Mouse (Mus musculus) gonadal fat pad, adult 2 months (tissue): ENCODE data around the gene Wfikkn2. TPM values are rescaled to one million over a fixed set of nuclear protein-coding genes. Genes with fewer than 3 reads are reported as not detected.

ENCODE experiments used
- DNase-seq: peaks from one replicate; pipeline ENCODE4 v3.0.0-alpha.2; 2012; ENCODE audit warnings: low read depth
- polyA plus RNA-seq: library from polyadenylated mRNA; depleted of rRNA; stranded (reverse); fragments of >200 nt; gene quantifications from 2 replicates; pipeline ENCODE4 v1.2.3, GENCODE M21; 2012

Gene Wfikkn2
- polyA plus RNA-seq, 1 experiment = 2.6 TPM

- no peak for DNase-seq
Measured at GRCm38 (mm10) chr11:94265134-94265785, 19.5 kb upstream of the Wfikkn2 start.

DNA sequence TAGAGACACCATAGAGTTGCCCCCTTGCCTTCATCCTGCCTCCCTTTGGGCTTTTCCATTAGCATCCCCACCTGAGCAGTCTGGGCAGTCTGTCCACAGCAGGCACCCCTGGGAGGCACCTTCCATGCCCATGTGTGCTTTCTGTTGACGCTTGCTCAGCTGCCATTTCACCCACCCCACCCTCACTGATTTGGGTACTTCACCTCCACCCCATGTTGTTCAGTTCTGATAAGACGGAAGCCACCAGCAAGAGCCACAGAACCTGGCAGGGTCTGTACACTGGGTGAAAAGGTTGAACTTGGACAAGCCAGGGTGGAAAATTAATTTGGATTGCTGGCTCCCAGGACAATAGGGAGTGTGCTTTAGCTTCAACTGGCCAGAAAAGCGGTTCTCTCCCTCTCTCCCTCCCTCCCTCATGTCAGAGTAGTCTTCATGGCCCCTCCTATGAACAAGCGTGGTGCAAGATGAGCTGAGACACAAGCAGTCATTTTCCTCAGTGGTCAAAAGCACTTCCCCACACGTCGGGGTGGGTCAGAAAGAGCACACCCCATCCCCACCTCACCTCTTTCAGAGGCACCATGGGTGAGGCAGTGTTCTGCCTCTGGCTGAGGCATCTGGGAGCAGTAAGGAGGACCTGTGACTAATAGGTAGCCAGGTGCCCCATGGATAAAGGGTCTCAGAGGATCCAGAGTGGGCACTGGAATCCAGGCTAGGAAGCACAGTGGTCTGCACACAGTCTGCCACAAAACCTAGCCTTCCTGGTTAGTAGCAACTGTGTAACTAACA, 16.0 kb upstream of the Wfikkn2 start:
- no peak for DNase-seq

GRCm38 (mm10) chr11:94259814-94260213, 14.0 kb upstream of the Wfikkn2 start:
- no peak for DNase-seq

GRCm38 (mm10) chr11:94257987-94258386, 12.2 kb upstream of the Wfikkn2 start:
- DNase-seq = no peak

DNA sequence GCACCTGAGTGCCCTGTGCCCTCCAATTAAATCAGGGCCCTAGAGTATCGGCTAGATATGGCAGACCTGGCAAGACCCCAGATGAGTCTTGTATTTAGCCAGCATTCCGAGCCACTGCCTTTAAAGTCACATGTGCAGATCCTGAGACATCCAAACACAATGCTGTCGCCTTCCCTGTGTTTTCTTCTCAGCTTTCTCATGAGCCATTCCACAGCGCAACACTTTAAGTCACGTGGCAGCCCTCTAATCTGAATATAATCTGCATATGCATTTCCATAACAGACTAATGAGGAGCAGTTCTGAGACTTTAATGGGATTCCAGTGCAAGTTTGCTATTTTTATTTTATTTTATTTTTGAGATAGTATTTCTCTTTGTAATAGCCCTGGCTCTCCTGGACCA, 9.9 kb upstream of the Wfikkn2 start:
- DNase-seq = no peak

DNA sequence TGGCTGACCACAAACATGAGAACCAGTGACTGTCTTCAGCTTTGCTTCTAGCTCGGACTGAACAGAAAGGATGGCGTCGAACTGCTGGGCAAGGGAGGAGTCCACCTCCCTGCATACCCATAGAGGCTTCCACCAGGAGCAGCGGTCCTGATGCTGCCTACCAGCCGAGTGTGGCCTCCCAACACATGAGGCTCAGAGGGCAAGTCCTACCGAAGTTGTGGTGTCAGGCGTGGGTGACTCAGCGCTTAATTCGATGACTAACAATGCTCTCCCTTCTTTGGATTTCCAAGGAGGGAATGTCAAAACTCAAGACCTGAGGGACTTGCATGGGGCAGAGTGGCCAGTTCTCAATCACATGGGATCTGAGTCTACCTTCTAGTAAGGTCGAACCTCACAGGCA, 7.9 kb upstream of the Wfikkn2 start:
- DNase-seq = no peak

- DNase-seq = no peak
Measured at GRCm38 (mm10) chr11:94253156-94253555, 7.4 kb upstream of the Wfikkn2 start.

- DNase-seq = no peak
Measured at GRCm38 (mm10) chr11:94246789-94247061, 920 bp upstream of the Wfikkn2 start.

DNA sequence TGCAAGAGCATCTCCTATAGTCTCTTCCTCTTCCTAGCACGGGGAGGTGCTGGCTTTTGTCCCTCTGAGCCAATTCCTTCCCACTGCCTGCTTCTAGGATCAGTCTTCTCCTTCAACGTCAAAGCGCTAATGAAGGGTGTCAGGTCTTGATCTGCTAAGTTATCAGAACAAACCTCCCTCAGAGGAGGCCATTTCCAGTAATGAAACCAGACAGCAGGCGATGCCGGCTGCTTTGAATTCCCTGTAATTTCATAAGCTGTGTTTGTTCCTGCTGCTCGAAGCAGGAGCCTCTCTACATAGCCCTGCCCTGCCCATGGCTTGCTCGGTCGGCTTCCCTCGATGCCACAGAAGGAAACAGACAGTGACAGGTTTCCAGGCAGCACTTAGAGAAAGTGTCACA, 1.4 kb downstream of the Wfikkn2 start:
- no peak for DNase-seq

DNA sequence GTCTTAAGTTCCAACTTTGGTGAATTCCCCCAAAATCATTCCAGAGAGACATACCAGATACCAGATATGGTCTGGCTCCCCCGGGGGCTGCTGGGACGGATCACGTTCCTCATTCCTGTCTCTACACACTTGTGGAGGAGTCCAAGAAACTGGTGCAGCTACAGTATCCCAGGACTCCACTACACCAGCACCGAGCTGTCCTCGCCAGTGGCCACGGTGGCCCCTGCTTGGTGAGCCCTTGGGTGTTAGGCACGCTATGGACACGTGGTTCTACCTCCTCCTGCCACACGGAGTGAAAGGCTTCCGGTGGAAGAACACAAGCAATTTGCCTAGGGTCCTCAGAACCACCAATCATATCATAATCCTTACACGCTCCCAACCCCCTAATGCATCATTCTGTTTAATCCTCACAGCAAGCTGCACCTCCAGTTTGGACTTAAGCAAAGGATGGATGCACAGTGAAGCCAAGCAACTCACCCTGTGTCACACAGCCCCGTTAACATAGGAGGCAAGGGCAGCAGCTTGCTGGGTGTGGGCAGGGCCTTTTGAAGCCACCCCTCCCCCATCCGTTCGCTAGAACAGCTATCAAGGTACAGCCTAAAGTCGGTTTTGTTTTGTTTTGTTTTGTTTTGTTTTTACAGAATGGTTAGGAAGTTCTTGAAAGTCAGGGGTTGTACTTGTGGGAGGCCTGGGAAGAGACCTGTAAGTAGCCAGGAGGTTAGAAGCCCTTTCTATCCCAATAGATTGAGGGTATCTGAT, 2.2 kb downstream of the Wfikkn2 start:
- DNase-seq = no peak

GRCm38 (mm10) chr11:94242760-94243421, 2.9 kb downstream of the Wfikkn2 start:
- no peak for DNase-seq

GRCm38 (mm10) chr11:94239706-94240105, 6.1 kb downstream of the Wfikkn2 start:
- no peak for DNase-seq

GRCm38 (mm10) chr11:94238786-94239185, 7.0 kb downstream of the Wfikkn2 start:
- DNase-seq = no peak

- DNase-seq = no peak
Measured at GRCm38 (mm10) chr11:94236074-94236473, 9.7 kb downstream of the Wfikkn2 start.

DNA sequence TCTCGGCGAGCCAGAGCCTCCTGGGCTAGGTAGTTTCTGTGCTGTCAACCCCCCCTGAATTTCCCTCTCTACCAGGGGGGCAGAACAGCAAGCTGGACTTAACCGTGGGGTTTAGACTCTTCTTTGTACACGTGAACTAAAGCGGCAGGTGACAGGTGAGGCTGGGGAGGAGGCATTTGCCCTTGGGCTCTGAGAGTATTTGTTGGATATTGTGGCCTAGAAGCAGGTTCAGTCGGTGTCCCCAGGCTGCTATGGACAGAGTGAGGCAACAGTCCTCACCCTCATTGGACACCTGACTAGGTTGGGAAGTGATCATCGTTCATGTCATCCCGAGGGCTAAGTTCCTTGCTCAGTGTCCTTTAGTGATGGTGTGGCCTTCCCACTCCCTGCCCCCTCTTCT, 10.9 kb downstream of the Wfikkn2 start:
- no peak for DNase-seq

DNA sequence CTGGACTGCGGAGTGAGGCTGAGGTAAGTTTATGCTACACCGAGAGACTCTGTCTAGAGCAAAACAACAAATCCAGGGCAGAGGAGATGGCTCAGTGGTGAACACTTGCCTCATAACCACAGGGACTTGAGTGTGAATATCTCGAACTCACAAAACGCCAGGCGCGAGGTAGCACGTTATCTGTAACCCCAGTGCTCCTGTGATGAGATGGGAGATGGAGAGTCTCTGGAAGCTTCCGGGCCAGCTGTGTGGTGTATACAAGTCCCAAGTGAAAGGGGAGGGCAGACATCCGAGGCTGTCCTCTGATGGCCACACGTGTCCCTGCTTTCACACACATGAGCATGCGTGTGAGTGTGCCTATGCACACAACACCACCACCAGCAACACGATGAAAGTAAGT, 11.4 kb downstream of the Wfikkn2 start:
- no peak for DNase-seq

DNA sequence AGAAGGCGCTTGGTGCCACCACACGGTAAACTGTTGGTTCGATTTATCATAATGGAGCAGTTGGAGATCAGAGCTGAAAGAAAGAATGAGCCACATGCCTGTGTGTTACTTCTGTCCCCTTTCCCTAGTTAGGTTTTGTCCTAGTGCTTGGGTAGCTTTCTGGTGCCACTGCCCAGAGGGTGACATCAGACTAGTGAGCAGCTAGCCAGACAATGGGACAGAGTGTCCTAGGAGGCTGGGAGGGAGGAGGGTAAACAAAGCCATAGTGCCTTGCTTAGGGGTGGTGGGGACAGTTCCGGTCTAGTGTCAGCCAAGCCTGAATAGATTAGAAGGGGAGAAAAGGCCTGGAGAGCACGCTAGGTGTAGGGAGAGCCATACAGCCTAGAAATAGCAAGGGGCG, 12.4 kb downstream of the Wfikkn2 start:
- no peak for DNase-seq

DNA sequence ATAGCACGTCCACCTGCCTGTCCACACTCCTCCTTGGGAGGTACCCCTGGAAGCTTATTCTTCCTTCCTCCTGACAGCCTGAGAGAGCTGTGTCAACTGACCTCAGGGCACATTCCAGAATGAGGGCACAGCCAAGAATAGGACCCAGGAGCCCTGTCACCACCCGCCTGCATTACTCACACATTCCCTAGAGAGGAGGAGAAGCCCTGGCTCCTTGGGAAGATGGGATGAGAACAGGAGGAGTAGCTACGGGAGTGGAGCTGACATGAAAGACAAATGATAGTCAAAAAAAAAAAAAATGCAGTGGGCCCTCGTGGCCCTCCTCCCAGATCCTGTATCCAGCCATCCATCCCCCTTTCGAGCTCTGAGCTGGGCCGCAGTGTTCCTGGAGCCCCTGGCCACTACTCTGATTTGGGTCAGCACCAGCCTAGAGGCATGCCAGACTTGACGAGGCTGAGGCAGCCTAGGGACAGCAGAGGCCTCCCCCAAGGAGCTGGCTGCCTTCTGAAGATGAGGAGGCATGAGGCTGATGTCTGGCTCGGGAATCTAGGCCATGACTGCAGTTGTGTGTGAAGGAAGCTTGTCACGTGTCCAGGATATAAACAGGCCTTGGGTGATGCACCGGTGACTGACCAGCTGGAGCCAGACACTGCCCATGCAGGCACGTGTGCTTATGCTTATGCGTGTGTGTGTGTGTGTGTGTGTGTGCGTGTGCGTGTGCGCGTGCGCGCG, 13.8 kb downstream of the Wfikkn2 start:
- DNase-seq = no peak

DNA sequence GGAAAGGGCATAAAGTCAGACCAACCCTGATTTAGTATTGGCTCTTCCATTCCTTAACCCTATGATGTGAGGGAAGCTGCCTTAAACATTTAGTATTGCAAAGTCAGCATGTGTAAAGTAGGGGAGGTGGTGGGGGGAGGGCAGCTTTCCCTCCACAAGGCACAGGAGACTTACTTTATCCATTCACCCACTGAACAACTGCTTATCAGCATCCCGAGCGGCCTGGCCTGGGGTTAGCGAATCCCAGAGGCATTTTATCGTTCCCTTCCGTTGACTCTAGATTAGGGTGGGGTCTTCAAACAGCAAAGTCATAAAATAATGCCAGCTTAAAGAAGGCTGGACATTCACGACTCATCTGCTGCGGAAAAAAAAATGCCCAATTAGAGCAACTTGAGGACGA, 15.6 kb downstream of the Wfikkn2 start:
- no peak for DNase-seq

DNA sequence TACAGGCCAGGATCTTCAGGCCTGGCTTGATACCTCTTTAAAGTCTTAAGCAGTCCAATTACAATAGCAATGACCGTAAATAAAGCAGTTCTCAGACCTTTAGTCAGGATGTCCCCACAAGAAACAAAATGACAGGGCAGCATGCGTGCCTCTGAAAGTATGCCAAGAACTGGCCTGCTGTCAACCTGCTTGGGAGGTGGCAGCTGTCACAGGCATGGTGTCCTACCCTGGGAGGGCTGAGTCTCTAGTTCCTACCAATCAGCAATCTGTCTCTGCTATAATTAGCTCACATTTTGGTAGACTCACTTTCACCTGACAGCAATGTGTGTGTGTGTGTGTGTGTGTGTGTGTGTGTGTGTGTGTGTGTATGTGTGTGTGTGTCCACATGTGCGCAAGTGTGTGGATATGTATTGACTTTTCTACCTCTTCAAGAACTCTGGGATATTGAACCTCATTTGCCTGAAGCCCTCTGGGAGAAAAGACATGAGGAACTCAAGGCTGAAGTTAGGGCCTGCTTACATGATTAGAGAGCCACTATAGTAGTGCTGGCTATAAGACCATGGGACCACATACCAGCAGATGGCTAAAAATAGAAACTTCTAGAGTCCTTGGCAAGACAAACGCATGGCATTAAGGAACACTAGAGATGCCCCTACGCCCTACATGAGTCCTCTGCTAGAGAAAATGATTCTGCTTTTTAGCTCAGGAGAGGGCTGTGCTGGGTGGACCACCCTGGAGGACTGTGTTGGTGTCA, 16.4 kb downstream of the Wfikkn2 start:
- no peak for DNase-seq

DNA sequence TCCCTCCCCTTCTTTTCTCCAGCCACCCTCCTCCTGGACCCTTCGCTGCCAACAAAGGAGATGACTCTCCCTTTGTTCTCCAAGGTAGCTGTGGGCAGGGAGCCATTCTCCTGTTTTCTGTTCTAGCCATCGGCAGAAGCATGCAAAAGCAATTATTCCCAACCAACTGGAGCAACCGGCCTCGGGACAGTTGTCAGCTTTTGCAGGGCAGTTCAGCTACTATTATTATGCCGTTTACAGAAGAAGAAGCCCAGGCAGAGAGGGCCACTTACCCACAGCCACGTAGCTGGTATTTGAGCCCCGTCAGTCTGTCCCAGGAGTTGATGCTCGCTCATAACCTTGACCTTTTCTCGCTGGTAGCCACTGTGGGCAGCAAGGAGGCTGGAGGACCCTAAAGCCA, 17.4 kb downstream of the Wfikkn2 start:
- DNase-seq = no peak
